Mouse (Mus musculus) CH12.LX (cell line): ENCODE measurements around the gene Dab1.

Source experiments
- CHD2 ChIP-seq: IDR thresholded peaks from 2 replicates; pipeline ENCODE4 v1.6.1; 2011; ENCODE audit warnings: low read length, improper control_type of control experiment
- E2F4 ChIP-seq: IDR thresholded peaks from 2 replicates; pipeline ENCODE4 v1.6.1; 2011; ENCODE audit warnings: low read depth, low read length, improper control_type of control experiment; ENCODE audit not compliant: insufficient replicate concordance
- ELF1 ChIP-seq: IDR thresholded peaks from 2 replicates; pipeline ENCODE4 v1.6.1; 2014; ENCODE audit warnings: low read depth, mild to moderate bottlenecking, inconsistent platforms, low read length, improper control_type of control experiment
- ETS1 ChIP-seq: conservative IDR thresholded peaks from 2 replicates; pipeline ENCODE4 v1.6.1; 2012; ENCODE audit warnings: low read depth, mild to moderate bottlenecking, inconsistent platforms, low read length, improper control_type of control experiment, moderate library complexity
- MAX ChIP-seq: IDR thresholded peaks from 2 replicates; pipeline ENCODE4 v1.6.1; 2011; ENCODE audit warnings: low read length, improper control_type of control experiment
- MAZ ChIP-seq: IDR thresholded peaks from 2 replicates; pipeline ENCODE4 v1.6.1; 2012; ENCODE audit warnings: low read depth, mild to moderate bottlenecking, inconsistent platforms, low read length, improper control_type of control experiment, moderate library complexity
- NELFE ChIP-seq: IDR thresholded peaks from 2 replicates; pipeline ENCODE4 v1.6.1; 2011; ENCODE audit warnings: low read depth, low read length, improper control_type of control experiment
- ZC3H11A ChIP-seq: IDR thresholded peaks from 2 replicates; pipeline ENCODE4 v1.6.1; 2012; ENCODE audit warnings: low read depth, mild to moderate bottlenecking, inconsistent platforms, low read length, improper control_type of control experiment
- ZNF384 ChIP-seq: IDR thresholded peaks from 2 replicates; pipeline ENCODE4 v1.6.1; 2012; ENCODE audit warnings: low read depth, low read length, improper control_type of control experiment, inconsistent platforms

- no peak for TF ChIP-seq ZNF384
- no peak for TF ChIP-seq NELFE
- TF ChIP-seq MAZ = no peak
- TF ChIP-seq CHD2 = no peak
- no peak for TF ChIP-seq E2F4
- TF ChIP-seq ZC3H11A = no peak
- no peak for TF ChIP-seq ELF1
- no peak for TF ChIP-seq MAX
- no peak for TF ChIP-seq ETS1
Measured at GRCm38 (mm10) chr4:104047966-104048804, 429.0 kb downstream of the Dab1 start.
